ENCODE assay signal across 25 mouse cellular contexts in the genomic region with DNA sequence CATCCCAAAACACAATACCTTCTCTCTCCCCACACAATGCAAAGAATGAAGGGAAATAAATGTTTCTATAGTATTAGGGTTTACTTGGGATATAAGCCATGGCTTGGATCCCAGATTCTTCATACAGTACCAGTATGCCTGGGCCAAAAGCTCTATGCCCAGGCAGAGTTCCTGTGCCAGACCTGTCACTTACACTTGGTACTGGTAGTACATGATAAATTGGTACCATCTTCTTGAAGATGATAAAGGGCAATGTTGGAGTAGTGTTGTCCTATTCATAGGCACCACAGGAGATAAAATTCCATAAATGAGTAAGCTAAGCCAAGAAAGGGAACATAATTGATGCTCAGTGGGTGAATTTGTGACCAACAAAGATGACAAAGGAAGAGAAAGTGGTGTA.
DNase-seq lines count a peak whose midpoint lies in the region; ATAC-seq and TF ChIP-seq lines count a peak whose summit lies in the region.
"Had no signal": no experiment of that assay in that cellular context is flagged by ENCODE, and none has a peak within 500 bp of the region (broad histone marks: within the 10 kb centered on the region; RNA-seq: fewer than 3 reads in every experiment).

No protein-coding gene starts in this region.

- no peak overlapping the region for H3K4me2 ChIP-seq in heart, embryonic 11.5 days
- no peak overlapping the region for H3K4me2 ChIP-seq in hindbrain, embryonic 16.5 days (ENCODE audit: low read length)
- H3K4me2 ChIP-seq in hindbrain, embryonic 13.5 days, result no peak overlapping the region
- H3K4me2 ChIP-seq: embryonic facial prominence, embryonic 13.5 days; forebrain, embryonic 12.5 days; forebrain, embryonic 15.5 days; hindbrain, embryonic 12.5 days; intestine, embryonic 15.5 days had no signal

- no peak for TF ChIP-seq POLR2A in brain, embryonic 14.5 days (IDR thresholded peaks at IDR 0.05; ENCODE audit: borderline replicate concordance, extremely low read depth, insufficient read depth, insufficient read length, poor library complexity, severe bottlenecking)

- no peaks in the 10 kb centered on the region for H3K4me1 ChIP-seq in heart, embryonic 11.5 days (ENCODE audit: control insufficient read depth, insufficient read depth, low read length)
- no peaks in the 10 kb centered on the region for H3K4me1 ChIP-seq in hindbrain, embryonic 16.5 days (ENCODE audit: control insufficient read depth, insufficient read depth, low read depth, low read length)
- no peaks in the 10 kb centered on the region for H3K4me1 ChIP-seq in hindbrain, embryonic 13.5 days (replicated peaks)
- H3K4me1 ChIP-seq: embryonic facial prominence, embryonic 10.5 days; embryonic facial prominence, embryonic 13.5 days; forebrain, embryonic 12.5 days; forebrain, embryonic 15.5 days; hindbrain, embryonic 12.5 days; intestine, embryonic 15.5 days had no signal

- no peaks in the 10 kb centered on the region for H3K36me3 ChIP-seq in heart, embryonic 11.5 days (ENCODE audit: control insufficient read depth, insufficient read depth, low read length)
- no peaks in the 10 kb centered on the region for H3K36me3 ChIP-seq in hindbrain, embryonic 16.5 days (ENCODE audit: control insufficient read depth, insufficient read depth, low read length)
- H3K36me3 ChIP-seq in hindbrain, embryonic 13.5 days, result no peaks in the 10 kb centered on the region
- H3K36me3 ChIP-seq: embryonic facial prominence, embryonic 10.5 days; embryonic facial prominence, embryonic 13.5 days; forebrain, embryonic 12.5 days; forebrain, embryonic 15.5 days; hindbrain, embryonic 12.5 days; intestine, embryonic 15.5 days had no signal

- no peaks in the 10 kb centered on the region for H3K9me3 ChIP-seq in heart, embryonic 11.5 days (replicated peaks; ENCODE audit: control insufficient read depth, low read length)
- H3K9me3 ChIP-seq in hindbrain, embryonic 16.5 days (ENCODE audit: control insufficient read depth, low read length), result no peaks in the 10 kb centered on the region
- H3K9me3 ChIP-seq in hindbrain, embryonic 13.5 days, result no peaks in the 10 kb centered on the region
- H3K9me3 ChIP-seq: embryonic facial prominence, embryonic 10.5 days; embryonic facial prominence, embryonic 13.5 days; forebrain, embryonic 12.5 days; forebrain, embryonic 15.5 days; hindbrain, embryonic 12.5 days; intestine, embryonic 15.5 days had no signal

- ATAC-seq in heart, embryonic 11.5 days (replicated peaks; ENCODE audit: insufficient number of reproducible peaks, low FRiP score, low TSS enrichment), result no peak
- 0 out of 2 replicates have a peak, but pooled peaks have one; percentile 63 for ATAC-seq in hindbrain, embryonic 16.5 days
- ATAC-seq in hindbrain, embryonic 13.5 days (ENCODE audit: low FRiP score), result no peak
- ATAC-seq: forebrain, embryonic 15.5 days; intestine, embryonic 15.5 days; Patski had no signal

- H3K4me3 ChIP-seq in heart, embryonic 11.5 days (ENCODE audit: low read depth, low read length), result no peak overlapping the region
- H3K4me3 ChIP-seq in hindbrain, embryonic 16.5 days (ENCODE audit: low read length), result no peak overlapping the region
- H3K4me3 ChIP-seq in hindbrain, embryonic 13.5 days, result no peak overlapping the region
- H3K4me3 ChIP-seq: embryonic facial prominence, embryonic 10.5 days; embryonic facial prominence, embryonic 13.5 days; erythroblast, embryonic 14.5 days; forebrain, embryonic 12.5 days; forebrain, embryonic 15.5 days; hindbrain, embryonic 12.5 days; intestine, embryonic 15.5 days had no signal

- H3K27ac ChIP-seq in heart, embryonic 11.5 days (ENCODE audit: low read depth, low read length), result no peak overlapping the region
- no peak overlapping the region for H3K27ac ChIP-seq in hindbrain, embryonic 16.5 days (ENCODE audit: low read depth, low read length)
- H3K27ac ChIP-seq in hindbrain, embryonic 13.5 days, result no peak overlapping the region
- H3K27ac ChIP-seq: embryonic facial prominence, embryonic 10.5 days; embryonic facial prominence, embryonic 13.5 days; forebrain, embryonic 12.5 days; forebrain, embryonic 15.5 days; hindbrain, embryonic 12.5 days; intestine, embryonic 15.5 days had no signal

- TF ChIP-seq CTCF in brain, embryonic 14.5 days (IDR thresholded peaks at IDR 0.05; ENCODE audit: borderline replicate concordance, extremely low read depth, insufficient read depth, insufficient read length), result no peak

- H3K27me3 ChIP-seq in heart, embryonic 11.5 days (ENCODE audit: control insufficient read depth, insufficient read depth, low read length), result no peaks in the 10 kb centered on the region
- no peaks in the 10 kb centered on the region for H3K27me3 ChIP-seq in hindbrain, embryonic 16.5 days (replicated peaks; ENCODE audit: control insufficient read depth, insufficient read depth, low read length)
- no peaks in the 10 kb centered on the region for H3K27me3 ChIP-seq in hindbrain, embryonic 13.5 days
- H3K27me3 ChIP-seq: embryonic facial prominence, embryonic 13.5 days; forebrain, embryonic 12.5 days; forebrain, embryonic 15.5 days; hindbrain, embryonic 12.5 days; intestine, embryonic 15.5 days; Patski had no signal

- DNase-seq in heart, adult 11 months, result peak; percentile 93
- DNase-seq in heart, postnatal 4 days, result no peak
- peak; percentile 12 to 45 for DNase-seq in heart, adult 9 months (ENCODE audit: low spot score in 2 of 2)
- DNase-seq in brain, embryonic 14.5 days (ENCODE audit: low read depth), result peak; percentile 41
- DNase-seq in layer of hippocampus, postnatal 10 days (ENCODE audit: low spot score in 2 of 2), result no peak
- DNase-seq: adrenal gland, postnatal 10 days; adrenal gland, postnatal 36 days; cerebellum, adult 11-12 months; cerebellum, adult 8-10 months; cerebellum, postnatal 36 days; embryo, embryonic 11 days; gastrocnemius, postnatal 25 days; kidney, adult 11 months; kidney, adult 8-10 months had no signal

- no peak overlapping the region for H3K9ac ChIP-seq in heart, embryonic 11.5 days (ENCODE audit: low read depth, low read length)
- no peak overlapping the region for H3K9ac ChIP-seq in hindbrain, embryonic 16.5 days (ENCODE audit: low read depth, low read length)
- H3K9ac ChIP-seq in hindbrain, embryonic 13.5 days, result no peak overlapping the region
- H3K9ac ChIP-seq: embryonic facial prominence, embryonic 13.5 days; forebrain, embryonic 12.5 days; forebrain, embryonic 15.5 days; hindbrain, embryonic 12.5 days; intestine, embryonic 15.5 days had no signal

Comparison
In these comparisons a context has a peak if more than half of its experiments do, and no peak if none do; other contexts are left out.
1. DNase-seq: peak in heart, adult 11 months (single experiment), heart, adult 9 months (2 of 2) and brain, embryonic 14.5 days (single experiment); none in heart, postnatal 4 days (single experiment) and layer of hippocampus, postnatal 10 days (0 of 2).